ENCODE assay signal across 9 mouse cellular contexts in the genomic region with DNA sequence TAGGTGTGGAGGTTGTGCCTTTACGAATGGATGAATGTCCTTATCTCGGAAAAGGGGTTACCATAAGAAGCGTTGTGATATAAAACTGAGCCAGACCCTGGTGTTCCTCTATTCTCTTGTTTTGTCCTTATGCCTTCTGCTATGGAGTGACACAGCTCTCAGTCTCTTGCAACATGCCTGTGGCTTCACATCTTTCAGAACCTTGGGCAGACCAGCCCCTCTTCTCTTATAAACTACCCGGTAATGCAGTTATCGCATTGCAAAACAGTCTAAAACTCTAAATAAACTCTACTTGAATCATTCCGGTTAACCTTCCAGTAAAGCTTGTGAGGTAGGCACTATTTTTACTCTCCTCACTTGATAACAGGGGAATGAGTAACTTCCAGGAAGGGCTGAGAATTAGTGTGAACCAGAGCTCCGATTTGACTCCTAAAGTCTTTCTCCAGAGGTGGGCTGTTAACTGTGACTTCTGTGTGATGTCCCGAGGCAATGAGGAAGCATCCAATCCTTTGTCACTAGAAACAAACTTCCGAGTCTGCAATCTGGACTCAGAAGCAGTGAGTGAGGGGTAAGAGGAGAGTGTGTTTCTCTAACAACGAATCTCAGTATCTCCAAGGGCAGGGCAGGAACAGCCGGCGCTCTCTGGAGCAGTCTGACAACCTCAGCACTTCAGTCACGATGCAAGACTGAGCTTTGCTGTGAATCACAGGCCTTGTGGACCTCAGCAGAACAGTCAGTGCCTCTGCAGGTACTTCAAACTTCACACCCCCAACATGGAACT. TPM values are rescaled to one million over a fixed set of nuclear protein-coding genes. Genes with fewer than 3 reads are reported as not detected.
DNase-seq lines count a peak whose midpoint lies in the region; ATAC-seq lines count a peak whose summit lies in the region.
"Had no signal": no experiment of that assay in that cellular context is flagged by ENCODE, and none has a peak within 500 bp of the region (broad histone marks: within the 10 kb centered on the region; RNA-seq: fewer than 3 reads in every experiment).

No protein-coding gene starts in this region.

- 0 out of 2 replicates have a peak overlapping the region, but pooled peaks have one; percentile 82 for H3K27ac ChIP-seq in hindbrain, embryonic 10.5 days
- H3K27ac ChIP-seq in hindbrain, embryonic 13.5 days: no peak overlapping the region
- H3K27ac ChIP-seq in embryonic facial prominence, embryonic 13.5 days: no peak overlapping the region
- H3K27ac ChIP-seq in intestine, embryonic 15.5 days: peak overlapping the region; percentile 18; the same call in 1 of the 2 replicates
- H3K27ac ChIP-seq: neural tube, embryonic 12.5 days had no signal

- H3K9me3 ChIP-seq in hindbrain, embryonic 10.5 days: no peaks in the 10 kb centered on the region
- no peaks in the 10 kb centered on the region for H3K9me3 ChIP-seq in hindbrain, embryonic 13.5 days
- H3K9me3 ChIP-seq in embryonic facial prominence, embryonic 13.5 days: no peaks in the 10 kb centered on the region
- H3K9me3 ChIP-seq in intestine, embryonic 15.5 days: no peaks in the 10 kb centered on the region
- H3K9me3 ChIP-seq: neural tube, embryonic 12.5 days had no signal

- no peak for DNase-seq in hindbrain, embryonic 10.5 days (ENCODE audit: low spot score)
- DNase-seq in left cerebral cortex, adult 9 months (ENCODE audit: low spot score in 2 of 2): no peak
- DNase-seq in layer of hippocampus, adult 11-12 months (ENCODE audit: low spot score): no peak
- DNase-seq in left cerebral cortex, adult 18-20 months (ENCODE audit: low spot score in 2 of 2): no peak

- H3K4me1 ChIP-seq in hindbrain, embryonic 10.5 days (replicated peaks): peaks cover 13% of the 10 kb centered on the region
- peaks cover 6% of the 10 kb centered on the region for H3K4me1 ChIP-seq in hindbrain, embryonic 13.5 days (replicated peaks)
- H3K4me1 ChIP-seq in embryonic facial prominence, embryonic 13.5 days: peaks cover 20% of the 10 kb centered on the region
- peaks cover 11% of the 10 kb centered on the region for H3K4me1 ChIP-seq in intestine, embryonic 15.5 days (replicated peaks)

- peak overlapping the region; percentile 42; the same call in 1 of the 2 replicates for H3K4me3 ChIP-seq in hindbrain, embryonic 10.5 days
- no peak overlapping the region for H3K4me3 ChIP-seq in hindbrain, embryonic 13.5 days
- H3K4me3 ChIP-seq in embryonic facial prominence, embryonic 13.5 days: no peak overlapping the region
- no peak overlapping the region for H3K4me3 ChIP-seq in intestine, embryonic 15.5 days (replicated peaks)

- ATAC-seq in hindbrain, embryonic 13.5 days (ENCODE audit: low FRiP score): no peak
- ATAC-seq in embryonic facial prominence, embryonic 13.5 days (ENCODE audit: insufficient number of reproducible peaks, insufficient read depth, low FRiP score, low TSS enrichment, low read depth): no peak
- ATAC-seq in intestine, embryonic 15.5 days: peak; percentile 54; the same call in 1 of the 2 replicates
- peak; percentile 54 for ATAC-seq in monocyte, adult 5-6 weeks (replicated peaks; ENCODE audit: insufficient number of reproducible peaks, low FRiP score, low TSS enrichment, poor library complexity, severe bottlenecking)

- 0 out of 2 replicates have a peak, but pooled peaks cover 6% of the 10 kb centered on the region for H3K27me3 ChIP-seq in hindbrain, embryonic 10.5 days (ENCODE audit: insufficient read depth, poor library complexity, severe bottlenecking)
- H3K27me3 ChIP-seq in hindbrain, embryonic 13.5 days: no peaks in the 10 kb centered on the region
- H3K27me3 ChIP-seq in embryonic facial prominence, embryonic 13.5 days: no peaks in the 10 kb centered on the region
- H3K27me3 ChIP-seq in intestine, embryonic 15.5 days (replicated peaks): no peaks in the 10 kb centered on the region
- H3K27me3 ChIP-seq: neural tube, embryonic 12.5 days had no signal

- no peak overlapping the region for H3K9ac ChIP-seq in hindbrain, embryonic 13.5 days
- no peak overlapping the region for H3K9ac ChIP-seq in embryonic facial prominence, embryonic 13.5 days
- no peak overlapping the region for H3K9ac ChIP-seq in intestine, embryonic 15.5 days
- H3K9ac ChIP-seq: neural tube, embryonic 12.5 days had no signal

- H3K36me3 ChIP-seq in hindbrain, embryonic 10.5 days: no peaks in the 10 kb centered on the region
- no peaks in the 10 kb centered on the region for H3K36me3 ChIP-seq in hindbrain, embryonic 13.5 days
- H3K36me3 ChIP-seq in embryonic facial prominence, embryonic 13.5 days: no peaks in the 10 kb centered on the region
- H3K36me3 ChIP-seq in intestine, embryonic 15.5 days: no peaks in the 10 kb centered on the region
- H3K36me3 ChIP-seq: neural tube, embryonic 12.5 days had no signal

- 56% methylated on average over 13 of the region's 13 CpGs for WGBS in hindbrain, embryonic 10.5 days
- 59% methylated on average over 13 of the region's 13 CpGs for WGBS in hindbrain, embryonic 13.5 days
- 50% methylated on average over 13 of the region's 13 CpGs for WGBS in embryonic facial prominence, embryonic 13.5 days
- 46% methylated on average over 13 of the region's 13 CpGs for WGBS in intestine, embryonic 15.5 days

- no peak overlapping the region for H3K4me2 ChIP-seq in hindbrain, embryonic 13.5 days
- peak overlapping the region; percentile 57 for H3K4me2 ChIP-seq in embryonic facial prominence, embryonic 13.5 days
- peak overlapping the region; percentile 52; the same call in 1 of the 2 replicates for H3K4me2 ChIP-seq in intestine, embryonic 15.5 days (replicated peaks)

RNA-seq across cellular contexts. Expression of a gene that starts 50.9 kb away (rescaled TPM):
- not detected in 2 replicates for polyA plus RNA-seq in hindbrain, embryonic 10.5 days (2016; fragmentation: Nextera tagmentation; extraction: Ambion mirVana)
- not detected in 2 replicates for polyA plus RNA-seq in hindbrain, embryonic 13.5 days (2015; fragmentation: Nextera tagmentation; extraction: Ambion mirVana)
- polyA plus RNA-seq in embryonic facial prominence, embryonic 13.5 days (2015; fragmentation: Nextera tagmentation; extraction: Ambion mirVana): not detected in 2 replicates
- polyA plus RNA-seq in intestine, embryonic 15.5 days (2015; fragmentation: Nextera tagmentation; extraction: Ambion mirVana): not detected in 2 replicates
- total RNA-seq in monocyte, adult 5-6 weeks (2017): not detected in 3 replicates
- not detected for total RNA-seq in left cerebral cortex, adult 18-20 months (2021)
- polyA plus RNA-seq: neural tube, embryonic 12.5 days had no signal

RNA-seq across cellular contexts. Expression of a gene that starts 57.2 kb away (rescaled TPM):
- polyA plus RNA-seq in hindbrain, embryonic 10.5 days (2016; fragmentation: Nextera tagmentation; extraction: Ambion mirVana): 46.6 and 51.1 TPM in 2 replicates
- polyA plus RNA-seq in hindbrain, embryonic 13.5 days (2015; fragmentation: Nextera tagmentation; extraction: Ambion mirVana): 43.3 and 44.5 TPM in 2 replicates
- polyA plus RNA-seq in embryonic facial prominence, embryonic 13.5 days (2015; fragmentation: Nextera tagmentation; extraction: Ambion mirVana): 67.4 and 69.0 TPM in 2 replicates
- 41.3 and 48.2 TPM in 2 replicates for polyA plus RNA-seq in intestine, embryonic 15.5 days (2015; fragmentation: Nextera tagmentation; extraction: Ambion mirVana)
- total RNA-seq in monocyte, adult 5-6 weeks (2017): 204 to 233 TPM (median 229 TPM) in 3 replicates
- 10 to 100 TPM; 50.6 to 56.8 TPM for total RNA-seq in left cerebral cortex, adult 18-20 months (2021)

Comparison
In these comparisons a context has a peak if more than half of its experiments do, and no peak if none do; other contexts are left out.
1. H3K27ac ChIP-seq: peak in hindbrain, embryonic 10.5 days (single experiment) and intestine, embryonic 15.5 days (single experiment); none in hindbrain, embryonic 13.5 days (single experiment) and embryonic facial prominence, embryonic 13.5 days (single experiment).
2. ATAC-seq: peak in intestine, embryonic 15.5 days (single experiment) and monocyte, adult 5-6 weeks (single experiment); none in hindbrain, embryonic 13.5 days (single experiment) and embryonic facial prominence, embryonic 13.5 days (single experiment).